Mouse (Mus musculus) MEL (cell line): ENCODE data around the gene Flrt1. TPM values are rescaled to one million over a fixed set of nuclear protein-coding genes. Genes with fewer than 3 reads are reported as not detected.

Experiments
- DNase-seq: peaks from one replicate; pipeline ENCODE4 v3.0.0; 2011; ENCODE audit warnings: low read depth, low spot score
- H3K27ac ChIP-seq: 2 replicates; pipeline ENCODE4 v1.5.1; 2012; ENCODE audit warnings: low read depth, mild to moderate bottlenecking, control low read depth, low read length, moderate library complexity; ENCODE audit not compliant: control insufficient read depth
- H3K27me3 ChIP-seq, 2 experiments: fragments of 150-350 bp in 1 of 2; sonication (generic) in 1 of 2; 2 replicates each; pipeline ENCODE4 v1.6.1; 2012; ENCODE audit warnings: low read length in 2 of 2, mild to moderate bottlenecking in 2 of 2, improper control_type of control experiment in 1 of 2, moderate library complexity in 1 of 2; ENCODE audit not compliant: insufficient read depth in 2 of 2, control insufficient read depth in 1 of 2
- H3K36me3 ChIP-seq, 2 experiments: 2 replicates each; pipeline ENCODE4 v1.6.1; 2012 to 2014; ENCODE audit warnings: low read length in 2 of 2, improper control_type of control experiment in 1 of 2, inconsistent platforms in 1 of 2, mild to moderate bottlenecking in 1 of 2; ENCODE audit not compliant: insufficient read depth in 2 of 2, control insufficient read depth in 1 of 2
- H3K4me1 ChIP-seq, 2 experiments: fragments of 150-350 bp in 1 of 2; sonication (generic) in 1 of 2; 2 replicates each; pipeline ENCODE4 v1.6.1; 2012; ENCODE audit warnings: low read length in 2 of 2, improper control_type of control experiment in 1 of 2, mild to moderate bottlenecking in 1 of 2; ENCODE audit not compliant: insufficient read depth in 2 of 2, control insufficient read depth in 1 of 2
- H3K4me3 ChIP-seq, 2 experiments: fragments of 150-350 bp in 1 of 2; sonication (generic) in 1 of 2; 2 replicates each; pipeline ENCODE4 v1.5.1; 2012; ENCODE audit warnings: low read depth in 2 of 2, low read length in 2 of 2, mild to moderate bottlenecking in 2 of 2, moderate library complexity in 2 of 2, control low read depth in 1 of 2, improper control_type of control experiment in 1 of 2; ENCODE audit not compliant: control insufficient read depth in 1 of 2, insufficient read depth in 1 of 2
- H3K79me2 ChIP-seq: 2 replicates; pipeline ENCODE4 v1.6.1; 2012; ENCODE audit warnings: mild to moderate bottlenecking, low read length, moderate library complexity; ENCODE audit not compliant: control insufficient read depth, poor library complexity, insufficient read depth
- H3K9ac ChIP-seq: 2 replicates; pipeline ENCODE4 v1.6.1; 2012; ENCODE audit warnings: low read depth, mild to moderate bottlenecking, control low read depth, low read length, moderate library complexity; ENCODE audit not compliant: control insufficient read depth, poor library complexity, severe bottlenecking
- H3K9me3 ChIP-seq: fragments of 150-350 bp; sonication (generic); replicated peaks from 2 replicates; pipeline ENCODE4 v1.6.1; 2012; ENCODE audit warnings: mild to moderate bottlenecking, low read length, improper control_type of control experiment, moderate library complexity; ENCODE audit not compliant: insufficient read depth
- ELF1 ChIP-seq: IDR thresholded peaks from 2 replicates; pipeline ENCODE4 v1.6.1; 2014; ENCODE audit warnings: low read depth, mild to moderate bottlenecking, inconsistent platforms, low read length, improper control_type of control experiment, moderate library complexity
- ETS1 ChIP-seq: IDR thresholded peaks from 2 replicates; pipeline ENCODE4 v1.6.1; 2012; ENCODE audit warnings: low read depth, mild to moderate bottlenecking, inconsistent platforms, low read length, improper control_type of control experiment, moderate library complexity
- GABPA ChIP-seq: IDR thresholded peaks from 2 replicates; pipeline ENCODE4 v1.6.1; 2012; ENCODE audit warnings: low read depth, mild to moderate bottlenecking, inconsistent platforms, low read length, improper control_type of control experiment, moderate library complexity
- MXI1 ChIP-seq: IDR thresholded peaks from 2 replicates; pipeline ENCODE4 v1.6.1; 2011; ENCODE audit warnings: mild to moderate bottlenecking, low read depth, low read length, improper control_type of control experiment
- MYB ChIP-seq: IDR thresholded peaks from 2 replicates; pipeline ENCODE4 v1.6.1; 2011; ENCODE audit warnings: mild to moderate bottlenecking, low read depth, low read length, improper control_type of control experiment
- MYC ChIP-seq: IDR thresholded peaks from 2 replicates; pipeline ENCODE4 v1.6.1; 2011; ENCODE audit warnings: low read depth, mild to moderate bottlenecking, low read length, improper control_type of control experiment, moderate library complexity
- NELFE ChIP-seq: IDR thresholded peaks from 2 replicates; pipeline ENCODE4 v1.6.1; 2011; ENCODE audit warnings: low read depth, low read length, improper control_type of control experiment
- NRF1 ChIP-seq: IDR thresholded peaks from 2 replicates; pipeline ENCODE4 v1.6.1; 2014; ENCODE audit warnings: low read depth, mild to moderate bottlenecking, inconsistent platforms, low read length, improper control_type of control experiment, moderate library complexity; ENCODE audit not compliant: poor library complexity, insufficient read depth, severe bottlenecking
- POLR2A ChIP-seq, 2 experiments: IDR thresholded peaks; 2 replicates each; pipeline ENCODE4 v1.6.1; 2011 to 2012; ENCODE audit warnings: low read length in 2 of 2, mild to moderate bottlenecking in 2 of 2, control low read depth in 1 of 2, improper control_type of control experiment in 1 of 2, low read depth in 1 of 2, moderate library complexity in 1 of 2; ENCODE audit not compliant: control insufficient read depth in 1 of 2, insufficient read depth in 1 of 2, poor library complexity in 1 of 2
- POLR2AphosphoS5 ChIP-seq: IDR thresholded peaks from 2 replicates; pipeline ENCODE4 v1.6.1; 2012; ENCODE audit warnings: low read depth, borderline replicate concordance, mild to moderate bottlenecking, inconsistent platforms, low read length, moderate library complexity, mixed read lengths
- SIN3A ChIP-seq: IDR thresholded peaks from 2 replicates; pipeline ENCODE4 v1.6.1; 2012; ENCODE audit warnings: low read length, improper control_type of control experiment, inconsistent platforms
- SMC3 ChIP-seq: IDR thresholded peaks from 2 replicates; pipeline ENCODE4 v1.6.1; 2011; ENCODE audit warnings: low read depth, low read length, improper control_type of control experiment
- TBP ChIP-seq: IDR thresholded peaks from 2 replicates; pipeline ENCODE4 v1.8.0; 2011; ENCODE audit warnings: low read depth, low read length, improper control_type of control experiment
- USF2 ChIP-seq, 2 experiments: IDR thresholded peaks; 2 replicates each; pipeline ENCODE4 v1.6.1; 2011 to 2012; ENCODE audit warnings: improper control_type of control experiment in 2 of 2, low read length in 2 of 2, borderline replicate concordance in 1 of 2, inconsistent platforms in 1 of 2, low read depth in 1 of 2, mild to moderate bottlenecking in 1 of 2; ENCODE audit not compliant: insufficient read depth in 1 of 2
- ZNF384 ChIP-seq: IDR thresholded peaks from 2 replicates; pipeline ENCODE4 v1.6.1; 2012; ENCODE audit warnings: low read depth, mild to moderate bottlenecking, inconsistent platforms, low read length, improper control_type of control experiment
- polyA plus RNA-seq, 2 experiments: library from polyadenylated mRNA; stranded (reverse) in 1 of 2; unstranded in 1 of 2; fragments of >175 nt in 1 of 2; fragments of >200 nt in 1 of 2; gene quantifications; 2 replicates each; pipeline versions ENCODE4 v1.2.1 to v1.2.4; 2012; ENCODE audit warnings: low replicate concordance in 2 of 2, low read depth in 1 of 2; ENCODE audit not compliant: insufficient read length in 2 of 2, insufficient read depth in 1 of 2, missing spikeins in 1 of 2
- total RNA-seq: library from RNA; depleted of rRNA; stranded (reverse); fragments of 300-350 nt; gene quantifications from 2 replicates; pipeline ENCODE4 v1.2.3, GENCODE M21; 2012

Gene Flrt1
- total and polyA plus RNA-seq, 3 experiments = not detected

- no peaks in the 10 kb centered on the region for H3K79me2 ChIP-seq
- no peak overlapping the region for H3K9ac ChIP-seq
- no peaks in the 10 kb centered on the region for H3K9me3 ChIP-seq
- 0 out of 4 replicates have a peak, but pooled peaks cover 0 to 3% of the 10 kb centered on the region in 2 experiments for H3K36me3 ChIP-seq
- TF ChIP-seq ELF1 = no peak
- no peak for TF ChIP-seq SIN3A
- TF ChIP-seq MXI1 = no peak
- peaks cover 0 to 10% of the 10 kb centered on the region in 2 experiments; a peak in 1 of 4 replicates for H3K4me1 ChIP-seq
- H3K27me3 ChIP-seq = no peaks in the 10 kb centered on the region
- no peak overlapping the region for H3K27ac ChIP-seq
- no peak for DNase-seq
- H3K4me3 ChIP-seq = no peak overlapping the region
Observed at GRCm38 (mm10) chr19:7146376-7146775, 40.8 kb upstream of the Flrt1 start.

- no peak for DNase-seq
- H3K4me1 ChIP-seq = peaks cover 0 to 10% of the 10 kb centered on the region in 2 experiments; a peak in 1 of 4 replicates
- H3K9me3 ChIP-seq = no peaks in the 10 kb centered on the region
- 0 out of 4 replicates have a peak, but pooled peaks cover 0 to 3% of the 10 kb centered on the region in 2 experiments for H3K36me3 ChIP-seq
- H3K4me3 ChIP-seq = peak overlapping the region; percentile 45 to 63
- TF ChIP-seq MYC (no peak), GABPA (no peak), ETS1 (no peak), MXI1 (no peak), POLR2AphosphoS5 (no peak), SIN3A (peak; percentile 13; the same call in 1 of the 2 replicates), USF2 (IDR thresholded peaks at IDR 0.05; ENCODE audit: borderline replicate concordance in 1 of 2, insufficient read depth in 1 of 2, low read depth in 1 of 2, low read length in 2 of 2) (no peak)
- H3K27ac ChIP-seq = no peak overlapping the region
- H3K9ac ChIP-seq = peak overlapping the region; percentile 43
- no peaks in the 10 kb centered on the region for H3K27me3 ChIP-seq
- no peaks in the 10 kb centered on the region for H3K79me2 ChIP-seq
Observed at GRCm38 (mm10) chr19:7144458-7144857, 38.9 kb upstream of the Flrt1 start.

GRCm38 (mm10) chr19:7143854-7144253, 38.3 kb upstream of the Flrt1 start:
- Histone ChIP-seq H3K9ac (peak overlapping the region; percentile 48), H3K4me3 (peak overlapping the region; percentile 45 to 63)
- peak; percentile 90 for DNase-seq

More at GRCm38 (mm10) chr19:7143854-7144253, 38.3 kb upstream of the Flrt1 start:
- Histone ChIP-seq H3K9me3 (no peaks in the 10 kb centered on the region), H3K27me3 (no peaks in the 10 kb centered on the region), H3K4me1 (peaks cover 0 to 10% of the 10 kb centered on the region in 2 experiments; a peak in 1 of 4 replicates), H3K27ac (no peak overlapping the region), H3K79me2 (no peaks in the 10 kb centered on the region), H3K36me3 (0 out of 4 replicates have a peak, but pooled peaks cover 0 to 3% of the 10 kb centered on the region in 2 experiments)
- TF ChIP-seq TBP = no peak
- TF ChIP-seq POLR2A (IDR thresholded peaks at IDR 0.05; ENCODE audit: control insufficient read depth in 1 of 2, insufficient read depth in 1 of 2, low read depth in 1 of 2, low read length in 2 of 2, poor library complexity in 1 of 2) = peak; percentile 21 to 33; a peak in 1 of 4 replicates
- TF ChIP-seq NELFE = 0 out of 2 replicates have a peak, but pooled peaks have one; percentile 13
- TF ChIP-seq ZNF384 = no peak
- no peak for TF ChIP-seq POLR2AphosphoS5
- TF ChIP-seq SIN3A = peak; percentile 14; the same call in 1 of the 2 replicates
- TF ChIP-seq MYB = peak; percentile 61; the same call in 1 of the 2 replicates
- no peak for TF ChIP-seq USF2 (IDR thresholded peaks at IDR 0.05; ENCODE audit: borderline replicate concordance in 1 of 2, insufficient read depth in 1 of 2, low read depth in 1 of 2, low read length in 2 of 2)
- TF ChIP-seq ELF1 = 0 out of 2 replicates have a peak, but pooled peaks have one; percentile 29
- peak; percentile 93 for TF ChIP-seq NRF1
- peak; percentile 8; the same call in 1 of the 2 replicates for TF ChIP-seq SMC3
